Mouse (Mus musculus) natural killer cell, adult 2 months (primary cell): ENCODE measurements around the gene Gm21541.
"Not testable (repeated sequence)": the region's sequence is repeated elsewhere in the genome, so short reads cannot be mapped to it uniquely, and the experiment has no call there.

Experiments used
- DNase-seq, 2 experiments: peaks; one replicate each; pipeline ENCODE4 v3.0.0; 2022; ENCODE audit warnings: low spot score in 2 of 2

The Gm21541 gene

DNA sequence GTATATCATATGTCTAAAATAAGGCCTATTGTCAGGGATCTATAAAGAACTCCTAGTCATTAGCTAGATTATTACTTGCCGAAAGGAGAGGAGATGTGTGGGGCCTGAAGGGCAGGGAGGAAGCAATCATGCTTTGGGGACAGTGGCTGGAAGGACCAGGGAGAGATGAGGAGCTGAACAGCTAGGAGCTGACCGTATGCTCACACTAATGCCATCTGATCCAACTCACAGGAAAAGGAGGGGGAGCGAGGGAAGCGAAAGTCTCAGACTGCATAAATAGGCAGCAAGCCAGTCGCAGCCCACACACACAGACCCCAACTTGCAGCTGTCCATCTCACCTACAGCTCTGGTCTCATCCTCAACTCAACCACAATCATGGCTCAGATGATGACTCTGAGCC lies at the start of gene Gm21541:
Gene Gm21541 (plus strand): TSS at position 301 of the 400 bp plus-strand sequence.
- not testable (repeated sequence) for DNase-seq

DNA sequence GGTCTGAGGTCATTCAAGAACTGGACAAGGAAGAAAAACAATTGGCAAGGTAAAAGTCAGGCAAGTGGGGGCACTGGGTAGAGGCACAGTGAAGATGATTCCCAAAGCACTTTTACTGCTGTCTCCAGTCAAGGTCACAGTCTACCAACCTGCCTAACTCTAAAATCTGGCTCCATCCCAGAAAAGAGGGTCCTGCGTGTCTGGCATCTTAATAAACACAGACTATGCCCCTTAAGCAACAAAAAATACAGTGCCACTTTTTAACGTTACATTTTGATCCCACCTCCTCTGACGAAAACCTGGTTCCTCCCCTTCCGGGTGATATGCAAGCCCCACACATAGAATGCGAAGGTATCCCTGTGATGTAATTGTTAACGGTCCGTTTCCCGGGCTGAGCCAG lies 37.9 kb downstream of the Gm21541 start, which contains the start of gene Gm20878:
Gene Gm20878 (plus strand): TSS at position 301 of the 400 bp plus-strand sequence.
- DNase-seq, result not testable (repeated sequence)
